Mouse (Mus musculus) liver, postnatal 0 days (tissue): ENCODE data around the gene Ubxn6. TPM values are rescaled to one million over a fixed set of nuclear protein-coding genes. Genes with fewer than 3 reads are reported as not detected.

Experiments used
- ATAC-seq: fragments of 200-750 bp; cut with Nextera tagmentation; 2 replicates; pipeline ENCODE4 v1.8.0; 2017; ENCODE audit warnings: mild to moderate bottlenecking, moderate library complexity
- DNase-seq: peaks from one replicate; pipeline ENCODE4 v3.0.0-alpha.2; 2016
- H3K27ac ChIP-seq: fragments of 300-500 bp; sonication (generic); 2 replicates; pipeline ENCODE4 v1.5.1; 2014; ENCODE audit warnings: antibody characterized with exemption, moderate library complexity, mild to moderate bottlenecking, low read depth
- H3K27me3 ChIP-seq: fragments of 300-500 bp; sonication (generic); 2 replicates; pipeline ENCODE4 v1.6.1; 2014; ENCODE audit warnings: low read length, control low read depth, mixed read lengths; ENCODE audit not compliant: insufficient read depth
- H3K36me3 ChIP-seq: fragments of 300-500 bp; sonication (generic); replicated peaks from 2 replicates; pipeline ENCODE4 v1.6.1; 2014; ENCODE audit warnings: mild to moderate bottlenecking, control low read depth, low read length, moderate library complexity, mixed read lengths; ENCODE audit not compliant: insufficient read depth
- H3K4me1 ChIP-seq: fragments of 300-500 bp; sonication (generic); 2 replicates; pipeline ENCODE4 v1.6.1; 2014; ENCODE audit warnings: antibody characterized with exemption, mild to moderate bottlenecking, control low read depth; ENCODE audit not compliant: insufficient read depth
- H3K4me2 ChIP-seq: fragments of 300-500 bp; sonication (generic); 2 replicates; pipeline ENCODE4 v1.6.1; 2014; ENCODE audit warnings: low read depth, mild to moderate bottlenecking, low read length, moderate library complexity, mixed read lengths
- H3K4me3 ChIP-seq: fragments of 300-500 bp; sonication (generic); 2 replicates; pipeline ENCODE4 v1.5.1; 2014; ENCODE audit warnings: low read depth, low read length
- H3K9ac ChIP-seq: fragments of 300-500 bp; sonication (generic); replicated peaks from 2 replicates; pipeline ENCODE4 v1.6.1; 2014; ENCODE audit warnings: mild to moderate bottlenecking, moderate library complexity
- H3K9me3 ChIP-seq: fragments of 300-500 bp; sonication (generic); 2 replicates; pipeline ENCODE4 v1.6.1; 2016; ENCODE audit warnings: mild to moderate bottlenecking, control low read depth, low read length, mixed read lengths
- CTCF ChIP-seq: sonication (generic); IDR thresholded peaks from 2 replicates; pipeline ENCODE4 v1.5.1; 2016; ENCODE audit warnings: antibody characterized with exemption, low read depth
- EP300 ChIP-seq: IDR thresholded peaks from 2 replicates; pipeline ENCODE4 v1.6.1; 2016; ENCODE audit warnings: antibody characterized with exemption, low read depth, mild to moderate bottlenecking
- WGBS: fragments of 180-500 bp; shearing (Covaris S2); extraction: QIAGEN DNeasy Blood & Tissue Kit; methylation state at CpG from one replicate; pipeline ENCODE4 v1.1.7; 2014; ENCODE audit not compliant: insufficient replicate concordance; 5-methylcytosine and 5-hydroxymethylcytosine counted together
- polyA plus RNA-seq: library from polyadenylated mRNA; unstranded; fragments of >200 nt; fragmentation: Nextera tagmentation; extraction: Ambion mirVana; gene quantifications from 2 replicates; pipeline ENCODE4 v1.2.1, GENCODE M21; 2015

The Ubxn6 gene
- polyA plus RNA-seq, 1 experiment from 2014 or later = 19.1 TPM

DNA sequence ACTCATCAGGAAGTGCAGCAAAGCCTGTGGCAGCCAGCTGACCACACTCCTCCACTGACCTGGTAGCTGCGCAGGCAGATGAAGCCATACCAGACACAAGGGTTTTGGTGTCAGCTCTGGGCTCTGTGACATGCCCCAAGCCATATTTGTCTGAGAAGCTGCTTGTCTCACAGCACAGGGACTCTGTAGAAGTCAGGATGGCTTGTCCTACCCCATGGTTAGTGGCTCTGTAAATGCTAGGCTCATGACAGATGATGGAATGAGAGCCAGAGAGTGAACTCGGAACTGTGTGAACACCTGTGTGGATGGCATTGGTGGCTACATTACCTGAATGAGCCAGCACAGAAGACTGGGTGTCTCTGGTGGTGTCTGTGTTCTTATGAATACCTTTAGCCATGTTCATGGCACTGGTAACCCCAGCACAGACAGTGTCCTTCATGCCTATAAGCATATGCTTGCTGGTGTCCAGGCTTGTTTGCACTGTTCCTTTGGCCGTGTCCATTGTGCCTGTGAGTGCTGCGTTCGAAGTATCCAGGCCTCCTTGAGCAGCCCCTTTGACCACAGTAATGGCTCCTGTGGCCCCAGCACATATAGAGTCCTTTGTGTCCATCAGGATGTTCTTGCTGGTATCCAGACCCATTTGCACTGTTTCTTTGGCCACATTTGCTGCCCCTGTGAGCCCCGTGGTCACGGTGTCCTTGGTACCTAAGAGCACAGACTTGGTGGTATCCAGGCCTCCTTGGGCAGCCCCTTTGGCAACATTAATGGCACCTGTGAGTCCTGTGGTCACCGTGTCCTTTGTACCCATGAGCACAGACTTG, 28.8 kb upstream of the Ubxn6 start:
- ATAC-seq (no peak), DNase-seq (peak; percentile 12)
- no peaks in the 10 kb centered on the region for H3K27me3 ChIP-seq
- no peak for TF ChIP-seq EP300
- TF ChIP-seq CTCF = no peak
- no peak overlapping the region for H3K9ac ChIP-seq
- H3K27ac ChIP-seq = no peak overlapping the region
- no peaks in the 10 kb centered on the region for H3K9me3 ChIP-seq
- H3K36me3 ChIP-seq = peaks cover 29% of the 10 kb centered on the region
- no peaks in the 10 kb centered on the region for H3K4me1 ChIP-seq
- H3K4me2 ChIP-seq = no peak overlapping the region
- no peak overlapping the region for H3K4me3 ChIP-seq
- 86% methylated on average over 8 of the region's 8 CpGs for WGBS

DNA sequence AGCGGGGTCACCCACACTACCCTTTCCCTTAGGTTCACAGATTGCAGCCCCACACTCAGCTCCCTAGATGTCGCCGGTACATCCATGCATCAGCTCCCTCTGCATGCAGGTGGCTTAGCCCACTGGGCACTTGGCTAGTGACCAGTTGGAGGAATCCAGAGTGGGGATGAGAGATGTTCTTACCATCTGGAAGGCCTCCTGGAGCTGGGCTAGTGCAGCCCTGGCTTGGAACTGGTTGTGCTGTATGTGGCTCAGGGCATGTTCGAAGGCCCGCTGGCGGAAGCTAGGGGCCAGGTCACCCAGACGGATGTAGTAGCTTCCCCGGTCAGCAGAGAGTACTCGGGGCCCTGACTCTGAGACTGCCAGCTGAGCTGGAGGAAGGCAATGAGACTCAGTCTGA, 28.1 kb upstream of the Ubxn6 start:
- Histone ChIP-seq H3K9ac (no peak overlapping the region), H3K4me3 (no peak overlapping the region), H3K36me3 (peaks cover 33% of the 10 kb centered on the region), H3K9me3 (no peaks in the 10 kb centered on the region), H3K27me3 (no peaks in the 10 kb centered on the region), H3K4me2 (no peak overlapping the region), H3K27ac (no peak overlapping the region), H3K4me1 (no peaks in the 10 kb centered on the region)
- DNase-seq = peak; percentile 13
- 93% methylated on average over 9 of the region's 9 CpGs for WGBS
- no peak for ATAC-seq
- TF ChIP-seq CTCF = no peak
- TF ChIP-seq EP300 = no peak

DNA sequence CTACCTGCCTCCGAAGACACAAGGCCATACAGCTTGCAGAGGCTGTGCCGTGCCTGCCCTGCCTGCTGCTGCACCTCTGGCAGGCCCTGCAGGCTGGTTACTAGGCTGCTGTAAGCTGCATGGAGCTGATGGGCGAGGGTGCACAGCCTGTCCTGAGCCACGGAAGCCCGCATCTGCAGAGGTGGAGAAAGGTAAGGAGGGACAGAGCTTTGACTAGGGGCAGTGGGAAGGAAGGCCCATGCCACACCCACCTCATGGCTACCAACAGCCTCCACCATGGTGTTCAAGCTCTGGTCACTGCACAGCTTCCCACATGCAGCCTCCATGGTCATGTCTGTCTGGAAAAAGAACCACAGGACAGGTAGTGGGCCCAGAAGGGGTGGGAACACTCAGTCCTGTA, 27.3 kb upstream of the Ubxn6 start:
- Histone ChIP-seq H3K4me1 (no peaks in the 10 kb centered on the region), H3K9ac (no peak overlapping the region), H3K9me3 (no peaks in the 10 kb centered on the region), H3K27ac (no peak overlapping the region), H3K4me2 (no peak overlapping the region), H3K27me3 (no peaks in the 10 kb centered on the region), H3K36me3 (peaks cover 40% of the 10 kb centered on the region), H3K4me3 (no peak overlapping the region)
- ATAC-seq (no peak), DNase-seq (no peak)
- TF ChIP-seq CTCF (no peak), EP300 (no peak)
- WGBS = 89% methylated on average over 5 of the region's 5 CpGs

DNA sequence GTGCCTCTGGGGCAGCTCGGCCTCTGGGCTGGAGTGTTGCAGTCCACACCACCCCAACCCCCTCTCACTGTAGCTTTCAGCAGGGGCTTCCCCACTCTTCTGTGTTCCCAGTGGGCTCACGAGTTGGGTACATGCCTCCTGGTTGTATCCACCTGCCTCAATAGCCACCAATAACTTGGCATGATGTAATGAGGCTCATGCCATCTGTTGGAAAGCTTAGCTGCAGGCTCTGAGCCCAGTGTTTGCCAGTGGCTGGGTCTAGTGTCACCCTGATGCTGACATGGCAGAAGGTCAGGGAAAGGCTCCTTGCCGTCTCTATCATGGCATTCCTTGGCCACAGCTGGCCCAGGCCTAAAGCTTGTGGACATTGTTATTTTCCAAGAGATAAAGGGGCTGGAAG, 26.0 kb upstream of the Ubxn6 start:
- 82% methylated on average over 3 of the region's 3 CpGs for WGBS
- TF ChIP-seq EP300 (no peak), CTCF (no peak)
- H3K36me3 ChIP-seq = peaks cover 53% of the 10 kb centered on the region
- no peaks in the 10 kb centered on the region for H3K9me3 ChIP-seq
- no peaks in the 10 kb centered on the region for H3K4me1 ChIP-seq
- no peak overlapping the region for H3K27ac ChIP-seq
- H3K4me2 ChIP-seq = no peak overlapping the region
- H3K9ac ChIP-seq = no peak overlapping the region
- DNase-seq = no peak
- H3K27me3 ChIP-seq = no peaks in the 10 kb centered on the region
- H3K4me3 ChIP-seq = no peak overlapping the region
- ATAC-seq = no peak

DNA sequence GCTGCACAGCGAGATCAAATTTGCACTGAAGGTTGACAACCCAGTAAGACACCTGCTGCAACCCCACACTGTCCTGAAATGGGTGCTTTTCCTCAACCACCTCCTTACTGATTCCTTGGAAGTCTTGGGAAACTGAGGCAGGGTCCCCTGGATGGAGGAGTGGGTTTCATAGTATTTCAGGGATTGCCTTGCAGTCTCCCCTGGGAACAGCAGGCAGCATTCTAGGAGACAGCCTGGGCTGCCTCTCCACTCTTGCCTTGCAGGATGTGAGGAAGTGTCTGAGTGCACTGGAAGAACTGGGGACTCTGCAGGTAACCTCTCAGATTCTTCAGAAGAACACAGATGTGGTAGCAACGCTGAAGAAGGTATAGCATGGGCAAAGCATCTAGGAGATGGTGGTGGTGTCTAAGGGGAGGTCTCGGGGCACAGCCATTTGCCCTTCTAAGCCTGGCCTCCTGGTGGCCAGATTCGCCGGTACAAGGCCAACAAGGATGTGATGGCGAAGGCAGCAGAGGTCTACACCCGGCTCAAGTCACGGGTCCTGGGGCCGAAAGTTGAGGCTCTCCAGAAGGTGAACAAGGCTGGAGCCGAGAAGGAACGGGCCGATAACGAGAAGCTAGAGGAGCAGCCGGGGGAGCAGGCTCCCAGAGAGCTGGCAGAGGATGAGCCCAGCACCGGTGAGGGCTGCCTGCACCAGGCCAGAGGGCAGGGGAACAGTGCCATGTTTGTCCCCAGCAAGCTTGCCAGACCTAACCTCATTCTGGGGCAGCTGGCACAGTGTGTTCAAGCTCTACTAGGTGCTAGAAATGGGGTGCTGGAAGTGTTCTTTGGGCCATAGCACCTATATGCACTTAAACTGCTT, 24.1 kb upstream of the Ubxn6 start:
- H3K9me3 ChIP-seq = no peaks in the 10 kb centered on the region
- H3K4me2 ChIP-seq = no peak overlapping the region
- peaks cover 53% of the 10 kb centered on the region for H3K36me3 ChIP-seq
- ATAC-seq (no peak), DNase-seq (no peak)
- 82% methylated on average over 15 of the region's 15 CpGs for WGBS
- no peaks in the 10 kb centered on the region for H3K27me3 ChIP-seq
- no peak overlapping the region for H3K9ac ChIP-seq
- H3K4me1 ChIP-seq = no peaks in the 10 kb centered on the region
- no peak overlapping the region for H3K27ac ChIP-seq
- TF ChIP-seq CTCF (peak; percentile 39), EP300 (no peak)
- no peak overlapping the region for H3K4me3 ChIP-seq

DNA sequence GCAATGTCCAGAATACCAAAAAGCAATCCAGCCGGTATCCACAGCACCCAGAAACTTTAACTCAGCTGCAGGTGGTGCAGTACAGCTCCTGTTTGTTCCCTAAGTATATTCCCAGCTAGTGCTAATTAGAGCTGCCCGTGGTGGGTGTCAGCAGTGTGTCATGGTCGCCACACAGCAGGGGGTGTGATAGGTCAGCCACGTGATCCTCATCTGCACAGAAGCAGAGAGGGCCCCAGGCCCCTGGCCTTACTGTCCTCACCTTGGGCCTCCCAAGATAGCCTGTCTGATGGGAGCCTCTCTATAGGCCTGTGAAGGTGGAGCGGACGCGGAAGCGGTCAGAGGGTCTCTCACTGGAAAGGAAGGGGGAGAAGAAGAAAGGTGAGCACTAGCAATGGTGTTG, 23.4 kb upstream of the Ubxn6 start:
- H3K4me1 ChIP-seq = no peaks in the 10 kb centered on the region
- DNase-seq (no peak), ATAC-seq (no peak)
- 86% methylated on average over 8 of the region's 8 CpGs for WGBS
- no peak overlapping the region for H3K4me2 ChIP-seq
- no peaks in the 10 kb centered on the region for H3K27me3 ChIP-seq
- no peak overlapping the region for H3K9ac ChIP-seq
- TF ChIP-seq EP300 = no peak
- no peak for TF ChIP-seq CTCF
- no peak overlapping the region for H3K4me3 ChIP-seq
- H3K36me3 ChIP-seq = peaks cover 53% of the 10 kb centered on the region
- no peaks in the 10 kb centered on the region for H3K9me3 ChIP-seq
- no peak overlapping the region for H3K27ac ChIP-seq
